Mouse (Mus musculus) retina, adult 2 months (tissue): ENCODE measurements around the gene Defa37.
"Not testable (repeated sequence)": the region's sequence is repeated elsewhere in the genome, so short reads cannot be mapped to it uniquely, and the experiment has no call there.

ENCODE experiments used
- DNase-seq: peaks from one replicate; pipeline ENCODE4 v3.0.0-alpha.2; 2012; ENCODE audit warnings: low read depth, low spot score

Gene Defa37

GRCm38 (mm10) chr8:21565086-21565485 lies at the start of gene Defa37:
Defa37 (plus strand) TSS chr8:21565386.
- DNase-seq = not testable (repeated sequence)

- DNase-seq = not testable (repeated sequence)
Measured at GRCm38 (mm10) chr8:21528732-21529131, 36.5 kb upstream of the Defa37 start, which contains the start of gene Defa32. Defa32 (plus strand) TSS chr8:21529032.

- not testable (repeated sequence) for DNase-seq
Measured at GRCm38 (mm10) chr8:21582706-21583105, 17.5 kb downstream of the Defa37 start, which contains the start of gene Defa28. Defa28 (plus strand) TSS chr8:21583006.

- DNase-seq = not testable (repeated sequence)
Measured at GRCm38 (mm10) chr8:21594408-21594807, 29.2 kb downstream of the Defa37 start, which contains the start of gene Gm7861. Gm7861 (minus strand) TSS chr8:21594508.
